Mouse (Mus musculus): ENCODE data around the gene Nhsl1.

Gene Nhsl1

DNA sequence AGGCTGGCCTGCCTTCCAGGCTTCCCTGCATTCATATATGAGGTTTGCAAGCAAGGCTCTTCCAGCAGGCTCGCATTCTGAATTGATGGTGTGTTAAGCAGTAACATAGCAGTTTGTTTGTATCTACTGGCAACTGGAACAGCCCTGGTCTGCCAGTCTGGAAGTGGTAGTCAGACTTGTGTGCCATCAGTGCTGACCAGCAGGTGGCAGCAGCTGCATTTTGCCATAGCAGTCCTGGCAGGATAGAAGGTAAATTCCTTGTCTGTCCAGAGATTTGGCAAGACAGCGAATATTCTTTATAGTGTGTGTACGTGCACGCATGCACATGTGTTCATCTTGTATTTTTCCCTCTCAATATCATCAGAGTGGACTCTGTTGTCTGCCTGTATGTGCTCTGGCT lies 134.6 kb downstream of the Nhsl1 start:
- peak; percentile 81 for DNase-seq

DNA sequence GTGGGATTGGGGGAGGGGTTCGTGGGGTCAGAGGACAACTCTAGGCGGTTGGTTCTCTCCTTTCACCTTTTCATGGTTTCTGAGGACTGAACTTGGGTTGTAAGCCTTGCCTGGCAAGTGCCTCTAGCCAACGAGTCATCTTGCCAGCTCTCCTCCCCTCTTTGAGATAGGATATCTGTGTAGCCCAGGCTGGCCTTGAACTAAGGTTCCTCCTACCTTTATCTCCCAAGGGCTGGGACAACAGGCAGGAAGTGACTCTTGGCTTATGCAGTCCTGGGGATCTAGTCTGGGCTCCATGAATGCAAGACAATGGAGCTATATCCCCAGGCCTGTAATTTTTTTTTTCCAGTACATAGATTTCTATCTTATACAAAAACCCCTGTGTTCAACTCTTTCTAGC lies 135.4 kb downstream of the Nhsl1 start:
- DNase-seq: no peak

DNA sequence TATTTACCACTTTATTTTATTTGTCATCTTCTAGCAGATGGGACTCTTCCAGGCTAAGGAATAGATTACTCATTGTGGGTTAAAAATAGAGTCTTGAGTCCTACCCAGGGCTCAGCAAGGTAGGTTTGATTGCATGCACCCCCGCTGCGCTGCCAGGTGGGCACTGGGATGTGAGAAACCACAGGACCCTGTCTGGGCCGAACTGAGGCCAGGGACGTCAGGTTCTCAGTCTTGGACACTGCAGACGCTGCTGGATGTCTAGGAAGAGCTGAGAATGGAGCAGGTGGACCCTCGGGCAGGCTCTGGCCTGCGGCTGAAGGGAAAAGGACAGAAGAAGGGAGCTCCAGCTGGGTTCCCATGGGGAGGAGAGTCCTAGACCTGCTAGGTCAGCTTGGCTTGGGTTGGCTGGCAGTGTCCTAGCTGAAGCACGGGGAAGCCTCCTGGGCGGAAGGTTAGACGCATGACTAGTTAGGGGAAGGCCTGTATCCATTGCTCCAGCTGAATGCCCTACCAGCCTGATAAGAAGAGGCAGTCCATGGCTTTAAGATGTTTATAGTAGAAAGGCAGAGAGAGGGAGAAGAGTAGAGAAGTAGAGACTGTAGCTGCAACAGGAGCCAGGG lies 136.6 kb downstream of the Nhsl1 start:
- no peak for DNase-seq

DNA sequence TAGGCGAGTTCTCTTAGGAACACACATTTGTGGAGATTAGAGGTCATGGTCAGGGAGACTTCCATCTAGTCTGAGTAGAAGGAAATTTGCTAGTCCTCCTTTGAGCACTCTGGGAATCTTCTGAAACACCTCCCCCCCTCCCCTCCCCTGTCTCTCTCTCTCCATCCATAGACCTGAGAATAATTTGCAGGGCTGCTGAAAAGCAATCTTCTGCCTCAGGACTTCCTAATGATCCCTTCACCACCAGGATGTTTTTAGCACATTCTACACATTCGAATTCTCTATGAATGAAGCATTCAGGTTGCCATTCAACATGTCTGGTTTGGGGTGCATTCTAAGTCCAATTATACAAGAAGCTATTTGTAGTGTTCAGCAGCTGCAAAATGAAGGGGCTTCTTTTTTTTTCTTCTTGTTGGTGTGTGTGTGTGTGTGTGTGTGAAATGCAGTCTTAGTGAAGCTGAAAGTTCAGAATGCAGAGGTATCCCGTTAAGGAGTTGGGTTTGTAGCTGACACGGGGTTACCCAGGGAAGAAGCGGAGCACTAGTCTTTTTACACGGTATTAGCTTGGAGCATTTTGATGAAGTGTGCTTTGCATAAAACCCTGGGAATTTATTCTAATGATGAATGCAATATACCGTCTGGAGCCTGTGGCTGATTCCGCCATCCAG lies 139.2 kb downstream of the Nhsl1 start:
- no peak for DNase-seq

DNA sequence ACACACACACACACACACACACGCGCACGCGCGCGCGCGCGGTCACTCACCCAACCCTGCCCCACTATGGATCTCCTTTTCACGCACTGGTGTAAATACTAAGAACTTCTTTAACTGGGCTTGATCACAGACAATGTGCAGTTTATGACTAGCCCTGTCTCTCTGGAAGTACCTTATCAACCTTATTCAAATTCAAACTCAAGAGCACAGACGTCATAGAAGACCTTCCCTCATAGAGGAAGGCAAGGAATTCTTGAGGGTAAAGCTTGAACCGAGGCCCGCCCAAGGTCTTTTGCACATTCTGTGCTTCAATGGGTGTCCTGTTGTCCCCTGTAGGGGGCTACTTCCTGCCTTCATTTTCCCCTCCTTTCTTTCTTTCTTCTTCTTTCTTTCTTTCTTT lies 142.6 kb downstream of the Nhsl1 start:
- no peak for DNase-seq

DNA sequence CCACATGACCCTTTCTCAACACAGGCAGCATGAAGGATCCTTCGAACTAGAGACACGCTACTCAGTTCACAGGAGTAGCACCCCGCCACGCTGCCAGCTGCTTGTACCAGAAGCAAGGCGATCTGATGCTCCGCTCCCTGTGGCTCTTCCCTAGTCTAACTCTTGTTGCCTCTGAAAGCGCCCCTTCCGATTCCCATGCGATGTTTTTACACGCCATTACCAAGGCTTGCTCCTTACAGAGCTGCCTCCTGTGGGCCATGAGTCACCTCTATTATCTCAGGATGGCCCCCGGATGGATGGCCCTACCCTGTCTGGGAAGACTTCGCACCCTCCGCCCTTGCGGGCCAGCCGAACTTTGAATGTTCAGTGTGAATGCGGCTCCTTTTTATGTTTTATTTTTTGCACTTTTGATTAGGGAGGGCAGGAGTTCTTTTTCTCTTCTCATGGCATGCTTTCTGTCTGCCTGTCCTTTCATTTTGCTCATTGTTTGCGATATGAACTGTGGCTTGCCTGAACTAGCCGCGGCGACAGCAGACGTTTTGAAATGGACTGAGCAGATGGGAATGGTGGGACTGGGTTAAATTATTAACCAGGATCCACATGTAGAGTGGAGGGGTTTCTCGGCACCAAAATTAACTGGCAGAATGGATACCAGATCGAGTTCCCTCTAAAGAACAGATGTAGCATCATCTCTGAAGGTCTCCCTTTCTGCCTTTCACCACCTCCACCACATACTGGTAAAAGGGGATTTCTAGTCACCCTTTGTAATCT lies 144.5 kb downstream of the Nhsl1 start:
- no peak for DNase-seq

DNA sequence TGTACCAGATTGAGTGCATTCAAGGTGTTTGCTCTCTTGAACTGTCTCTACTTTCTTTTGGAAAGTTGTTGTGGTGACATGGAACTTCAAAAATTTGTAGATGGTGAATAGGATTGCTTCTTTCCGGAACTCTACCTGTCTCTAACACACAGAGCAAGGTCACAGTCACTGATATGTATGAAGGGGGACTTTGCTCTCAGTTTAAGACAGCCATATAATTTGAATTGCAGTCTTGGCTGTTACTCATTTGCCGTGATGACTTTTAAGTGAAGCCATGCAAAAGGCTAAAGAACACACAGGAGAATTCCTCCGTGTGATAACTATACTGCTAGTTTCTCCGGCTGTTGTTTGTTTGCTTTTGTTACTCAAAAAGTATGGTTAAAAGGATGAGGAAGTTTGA lies 149.6 kb downstream of the Nhsl1 start:
- DNase-seq: no peak

DNA sequence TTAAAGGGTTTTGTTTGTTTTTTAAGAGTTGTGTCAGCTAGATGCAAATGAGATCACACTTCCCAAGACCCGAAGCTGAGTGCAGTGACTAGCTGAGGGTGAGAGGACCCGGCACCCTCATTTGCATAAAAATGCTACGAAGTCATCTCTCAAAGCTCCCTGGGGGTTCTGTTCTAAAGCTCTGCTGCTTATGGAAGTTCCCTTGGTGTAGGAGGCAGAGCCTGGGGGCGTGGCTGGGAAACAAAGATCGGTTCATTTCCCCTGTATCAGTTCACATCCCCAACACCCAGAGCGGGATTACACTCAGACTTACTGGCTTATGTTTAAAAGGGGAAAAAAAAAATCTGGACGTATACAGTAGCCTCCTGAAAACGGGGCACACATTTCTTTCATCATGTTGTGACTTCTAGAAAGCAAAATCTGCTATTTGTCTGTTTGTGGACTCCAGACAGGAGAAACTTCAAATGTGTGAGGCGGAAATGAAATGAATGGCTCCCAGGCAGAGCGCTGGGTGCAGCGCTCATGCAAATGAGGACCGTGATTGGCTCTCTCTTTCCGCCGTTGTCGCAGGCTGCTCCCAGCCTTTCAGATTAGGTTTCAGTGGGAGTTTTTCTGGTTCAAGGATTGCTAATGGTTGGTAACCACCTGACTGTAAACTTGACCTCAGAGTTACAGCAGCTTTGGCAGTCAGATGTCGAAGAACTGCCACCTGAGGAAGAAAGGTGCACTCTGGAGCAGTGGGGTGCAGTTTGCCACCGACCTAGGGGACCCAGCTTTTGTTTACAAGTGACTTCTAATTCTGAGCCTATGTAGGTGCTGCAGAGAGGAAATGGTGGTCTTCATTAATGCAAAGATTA lies 150.7 kb downstream of the Nhsl1 start:
- DNase-seq: peak; percentile 59

DNA sequence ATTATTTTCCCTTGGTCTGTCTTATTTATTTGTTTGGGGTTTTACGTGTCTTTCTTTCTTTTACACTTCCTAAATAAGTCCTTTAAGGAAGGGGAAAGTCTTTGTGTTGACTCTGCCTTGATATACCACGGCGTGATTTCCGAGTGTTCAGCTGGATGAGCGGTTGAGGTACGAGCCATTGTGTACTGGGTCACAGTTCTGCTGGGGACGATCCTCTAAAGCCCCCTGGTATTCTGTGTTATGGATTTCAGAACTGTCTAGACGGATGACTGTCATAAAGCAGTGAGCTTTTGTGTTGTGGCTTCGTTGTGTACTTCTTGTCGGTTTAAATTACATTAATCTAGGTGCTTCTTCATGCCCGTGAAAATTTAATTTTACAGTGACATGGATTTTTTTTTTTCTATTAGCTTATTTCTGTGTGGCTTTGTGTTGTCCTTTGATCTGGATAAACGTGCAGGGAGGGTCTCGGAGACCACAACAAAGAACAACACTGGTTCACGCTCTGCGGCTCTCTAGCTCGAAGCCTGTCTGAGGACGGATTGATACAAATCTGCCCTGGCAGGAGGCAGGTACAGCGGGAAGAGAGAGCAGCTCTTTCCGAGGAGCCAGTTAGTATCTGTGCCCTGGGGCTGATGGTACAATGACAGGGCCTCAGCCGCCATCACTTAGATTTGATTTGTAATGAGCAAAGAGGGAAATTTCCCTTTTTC lies 151.7 kb downstream of the Nhsl1 start:
- DNase-seq: no peak

DNA sequence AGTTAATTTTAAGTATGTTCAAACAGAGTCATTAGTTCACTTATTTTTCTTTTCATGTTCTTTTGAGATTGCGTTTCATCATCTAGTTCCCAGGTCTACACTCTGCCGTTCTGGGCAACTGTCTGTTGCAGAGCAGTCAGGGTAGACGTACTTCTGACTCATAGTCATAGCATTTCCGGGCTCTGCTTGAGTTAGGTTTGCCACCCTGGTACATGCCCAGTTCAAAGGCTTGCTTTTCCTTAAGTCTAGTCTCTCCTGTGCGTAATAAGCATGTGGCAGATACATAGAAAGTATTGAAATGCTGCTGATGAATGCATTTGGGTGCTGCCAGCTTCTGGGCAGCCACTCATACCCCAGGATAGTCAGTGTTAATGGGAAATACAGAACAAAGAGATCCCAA lies 152.9 kb downstream of the Nhsl1 start:
- no peak for DNase-seq

DNA sequence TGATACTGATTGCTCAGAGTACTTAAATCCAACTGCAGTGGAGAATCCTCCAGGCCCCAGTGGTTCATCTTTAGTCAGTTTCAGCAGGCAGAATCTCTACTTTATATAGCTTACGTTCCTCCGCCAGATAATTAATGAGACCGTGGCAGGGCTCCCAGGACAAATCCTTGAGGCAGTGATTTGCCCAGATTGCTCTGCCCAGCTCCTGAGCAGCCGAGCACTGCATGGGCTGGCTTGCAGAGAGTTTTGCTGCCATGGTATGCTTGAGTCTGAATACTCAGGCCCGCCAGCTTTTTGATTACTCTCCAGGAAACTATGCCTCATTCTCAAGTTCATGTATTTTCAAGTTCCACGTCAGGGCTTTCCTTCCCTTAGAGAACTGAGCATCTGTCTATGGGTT lies 156.3 kb downstream of the Nhsl1 start:
- DNase-seq: no peak

DNA sequence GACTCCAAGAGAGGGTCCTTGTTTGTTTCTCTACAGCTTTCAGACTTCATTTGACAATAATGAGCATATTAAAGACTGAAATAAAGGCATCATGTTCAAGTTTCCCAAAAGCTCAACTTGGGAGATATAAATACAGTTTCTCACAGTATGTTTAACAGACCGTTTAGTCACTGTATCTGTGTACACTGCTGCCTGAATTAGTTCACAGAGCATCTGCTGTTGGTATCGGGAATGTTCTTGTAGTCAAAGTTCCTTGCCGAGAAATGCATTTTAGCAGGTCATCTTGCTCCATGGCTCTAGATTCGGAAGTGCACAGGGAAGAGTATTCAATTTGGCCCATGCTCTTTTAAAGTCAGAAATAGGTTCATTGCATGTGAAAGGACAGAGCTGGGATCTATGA lies 159.5 kb downstream of the Nhsl1 start:
- no peak for DNase-seq

DNA sequence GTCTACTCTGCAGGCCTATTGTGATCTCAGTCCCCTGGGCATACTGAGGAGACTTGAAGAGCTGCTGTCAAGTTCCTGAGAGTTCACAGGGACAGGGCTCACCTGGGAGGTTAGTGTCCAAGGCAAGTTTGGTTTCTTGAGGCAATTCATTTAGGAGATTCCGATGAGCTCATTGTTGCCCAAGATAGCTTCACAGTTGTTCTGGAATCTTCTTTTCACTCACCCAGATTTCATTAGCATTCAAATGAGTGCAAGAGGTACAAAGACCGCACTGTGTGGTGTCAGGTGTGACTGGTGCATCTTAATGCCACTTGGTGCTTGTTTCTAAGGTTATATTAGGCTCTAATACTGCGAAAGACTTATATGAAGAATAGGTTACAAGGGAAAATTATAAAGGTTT lies 160.5 kb downstream of the Nhsl1 start:
- DNase-seq: no peak

DNA sequence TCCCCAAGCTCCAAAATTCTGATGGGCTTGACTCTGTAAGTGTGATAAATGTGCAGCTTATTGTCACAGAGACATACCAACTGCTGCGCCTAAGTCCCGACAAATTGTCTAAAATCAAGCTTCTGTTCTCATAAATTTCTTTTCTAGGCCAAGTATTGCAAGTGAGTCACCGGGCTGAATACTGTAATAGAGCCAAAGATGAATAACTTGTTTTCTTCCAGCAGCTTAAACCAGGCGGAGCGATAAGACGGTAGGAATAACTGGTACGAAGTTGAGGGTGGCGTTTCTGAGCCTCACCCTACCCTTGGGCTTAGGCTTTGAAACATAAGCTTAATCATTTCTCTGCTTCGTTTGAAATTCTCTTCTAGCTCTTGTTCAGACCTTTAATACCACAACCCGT lies 162.1 kb downstream of the Nhsl1 start:
- DNase-seq: no peak

DNA sequence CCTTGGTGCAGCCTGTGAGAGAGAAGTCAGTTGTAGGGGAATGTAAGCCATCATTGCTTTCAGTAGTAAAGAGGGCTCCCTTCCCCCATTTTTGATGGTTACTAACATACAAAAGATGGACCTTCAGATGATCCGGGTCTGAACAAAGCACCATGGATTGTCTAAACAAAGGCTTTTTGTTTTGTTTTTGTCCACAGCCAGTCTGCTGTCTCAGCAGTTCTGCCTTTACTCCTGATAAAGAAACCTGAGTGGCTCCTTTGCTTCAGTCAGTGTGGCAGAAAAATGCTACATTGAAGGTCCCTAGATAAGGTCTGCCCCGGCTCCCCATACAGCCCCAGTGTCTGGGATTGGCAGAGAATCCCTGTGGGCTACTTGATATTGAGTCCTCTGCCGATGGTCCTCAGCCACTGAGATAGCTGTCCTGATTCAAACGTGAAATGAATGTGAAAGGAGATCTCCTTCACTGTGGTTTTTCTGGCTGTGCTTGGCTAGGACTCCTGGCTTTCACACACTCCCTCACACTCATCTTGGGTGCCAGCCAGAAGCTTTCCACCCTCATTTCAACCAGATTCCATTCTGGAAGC lies 163.9 kb downstream of the Nhsl1 start:
- no peak for DNase-seq

DNA sequence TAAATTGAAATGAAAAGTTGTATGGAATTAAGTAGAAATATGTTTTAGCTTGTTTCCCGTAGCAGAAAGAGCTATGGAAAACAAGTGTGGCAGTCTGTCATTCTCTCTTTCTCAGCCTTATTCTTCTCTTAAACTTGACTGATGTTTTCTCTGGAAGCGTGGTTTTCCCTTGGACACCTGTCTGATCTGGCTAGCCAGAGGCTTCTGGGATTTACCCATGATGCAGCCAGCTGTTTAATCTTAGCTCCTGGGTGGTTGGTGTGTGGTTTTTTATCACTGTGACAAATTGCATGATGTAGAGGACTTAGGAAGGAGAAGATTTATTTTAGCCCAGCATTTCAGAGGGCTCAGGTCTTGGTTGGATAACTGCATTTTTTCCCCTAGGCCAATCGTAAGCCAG lies 164.9 kb downstream of the Nhsl1 start:
- no peak for DNase-seq

DNA sequence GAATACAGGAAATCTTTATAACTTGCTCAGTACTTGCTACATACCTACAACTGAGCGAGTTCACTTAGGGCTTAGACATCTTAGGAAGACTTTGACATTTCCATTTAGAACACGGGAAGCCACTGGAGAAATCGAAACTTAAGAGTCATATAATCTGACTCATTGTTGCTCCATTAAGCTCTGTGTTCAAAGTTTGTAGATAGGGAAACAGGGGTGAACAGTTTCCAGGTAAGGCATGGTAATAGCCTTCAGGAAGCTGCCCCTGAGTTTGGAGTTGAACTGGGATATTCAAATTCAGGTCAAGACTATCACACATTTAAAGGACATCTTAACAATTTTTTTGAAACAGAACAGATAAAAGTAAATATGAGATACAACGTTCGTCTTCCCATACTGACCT lies 165.9 kb downstream of the Nhsl1 start:
- DNase-seq: no peak

DNA sequence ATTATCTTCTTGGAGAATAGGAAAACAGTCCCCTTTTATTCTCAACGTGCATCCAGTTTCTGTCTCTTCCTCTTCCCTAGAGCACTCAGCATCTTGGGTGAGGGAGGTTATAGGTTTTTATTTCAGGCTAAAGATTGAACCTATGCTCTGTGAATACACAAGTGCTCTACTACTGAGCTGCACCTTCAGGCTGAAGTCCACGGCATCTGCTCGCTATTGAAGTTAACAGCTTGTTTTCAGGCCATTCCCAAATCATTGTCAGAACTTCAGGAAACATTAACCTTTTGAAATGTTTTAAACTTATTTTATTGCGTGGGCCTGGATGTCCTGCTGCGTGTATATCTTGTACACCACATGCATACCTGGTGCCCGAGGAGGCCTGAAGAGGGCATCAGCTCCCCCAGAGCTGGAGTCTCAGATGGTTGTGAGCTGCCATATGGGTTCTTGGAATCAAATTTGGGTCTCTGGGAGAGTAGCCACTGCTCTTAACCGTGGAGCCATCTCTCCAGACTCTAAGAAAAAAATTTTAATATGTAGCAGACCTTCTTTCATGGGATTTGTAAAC lies 169.5 kb downstream of the Nhsl1 start:
- no peak for DNase-seq

DNA sequence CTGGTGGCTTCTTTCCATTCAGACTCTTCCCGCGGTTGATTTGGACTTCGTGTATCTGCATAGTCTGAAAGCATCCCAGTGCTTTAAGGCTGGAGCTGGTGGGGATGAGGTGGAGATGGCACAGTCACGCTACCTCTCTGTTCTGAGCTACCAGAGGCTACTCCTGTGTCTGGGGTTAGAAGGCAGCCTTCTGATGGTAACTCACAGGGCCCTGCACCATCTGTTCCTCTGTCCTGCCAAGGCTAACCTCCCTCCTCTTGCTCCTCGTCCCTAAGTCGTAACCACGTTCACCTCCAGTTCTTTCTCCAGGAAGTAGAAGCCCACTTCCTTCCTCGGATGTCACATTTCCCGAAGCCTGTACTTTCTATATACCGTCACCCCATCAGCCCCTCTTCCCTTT lies 171.2 kb downstream of the Nhsl1 start:
- DNase-seq: no peak

DNA sequence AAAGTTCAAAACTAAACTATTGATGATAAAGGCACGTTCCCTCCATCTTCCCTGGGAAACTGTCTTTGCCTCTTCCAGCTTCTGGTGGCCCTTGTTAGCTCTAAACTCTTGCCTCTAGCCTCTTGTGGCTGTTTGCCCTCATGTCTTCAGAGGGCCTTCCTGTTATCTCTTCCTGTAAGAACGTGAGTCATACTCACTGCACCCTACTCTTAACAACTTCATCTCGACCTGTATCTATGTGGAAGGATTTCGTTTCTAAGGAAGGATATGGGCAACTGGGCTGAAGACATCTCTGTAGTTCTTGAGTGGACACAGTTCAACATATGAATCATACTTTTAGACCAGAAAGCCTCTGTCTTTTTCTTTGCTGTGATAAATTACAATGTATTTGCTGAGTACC lies 173.2 kb downstream of the Nhsl1 start:
- DNase-seq: no peak

DNA sequence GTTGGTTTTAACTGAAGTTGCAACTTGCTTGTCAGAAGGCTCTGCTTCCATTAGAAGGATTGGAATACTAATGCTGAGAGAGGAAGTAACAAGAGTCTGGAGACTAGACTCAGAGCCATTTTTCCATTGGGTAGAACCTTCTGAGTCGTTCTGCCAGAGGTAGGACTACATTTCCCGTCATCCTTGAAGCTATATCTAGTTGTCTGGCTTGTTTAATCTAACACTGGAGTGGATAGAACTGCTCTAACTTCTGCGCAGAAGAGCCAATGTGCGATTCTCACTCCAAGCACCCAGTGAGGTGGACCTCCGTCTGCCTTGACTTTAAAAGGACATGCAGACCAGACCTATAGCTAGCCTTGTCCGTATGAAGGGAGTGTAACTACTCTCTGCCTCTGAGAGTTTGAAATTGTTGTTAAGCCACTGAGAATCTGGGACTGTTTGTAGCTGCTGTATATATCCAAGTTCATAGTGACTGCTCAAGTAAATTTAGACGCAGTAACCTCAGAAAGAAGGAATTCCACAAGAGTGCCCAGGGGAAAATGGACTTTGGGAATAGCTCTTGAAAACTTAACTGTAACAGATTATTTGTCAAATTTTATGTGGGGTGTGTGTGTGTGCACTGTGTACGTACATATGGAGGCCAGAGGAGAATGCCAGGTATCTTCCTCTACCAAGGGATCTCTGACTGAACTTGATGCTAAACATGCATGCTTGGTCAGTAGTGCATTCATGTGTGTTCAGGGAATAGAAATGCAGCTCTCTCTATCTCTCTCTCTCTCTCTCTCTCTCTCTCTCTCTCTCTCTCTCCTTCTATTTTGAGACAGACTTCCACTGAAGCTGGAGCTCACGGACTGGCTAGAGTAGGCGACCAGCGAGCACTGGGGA lies 174.5 kb downstream of the Nhsl1 start:
- DNase-seq: no peak

Measured in thymus, postnatal 25 days (tissue).